Mouse (Mus musculus) olfactory bulb, adult 2 months (tissue): Measurements from ENCODE around the gene Ctxn1.

Experiments
- CTCF ChIP-seq: fragments of 200-500 bp; IDR thresholded peaks from 2 replicates; pipeline ENCODE4 v1.5.1; 2012; ENCODE audit warnings: low read depth, mild to moderate bottlenecking, low read length, moderate library complexity; ENCODE audit not compliant: insufficient read depth
- POLR2A ChIP-seq: fragments of 200-500 bp; IDR thresholded peaks from 2 replicates; pipeline ENCODE4 v1.6.1; 2012; ENCODE audit warnings: mild to moderate bottlenecking, low read depth, low read length, moderate library complexity; ENCODE audit not compliant: insufficient read depth

DNA sequence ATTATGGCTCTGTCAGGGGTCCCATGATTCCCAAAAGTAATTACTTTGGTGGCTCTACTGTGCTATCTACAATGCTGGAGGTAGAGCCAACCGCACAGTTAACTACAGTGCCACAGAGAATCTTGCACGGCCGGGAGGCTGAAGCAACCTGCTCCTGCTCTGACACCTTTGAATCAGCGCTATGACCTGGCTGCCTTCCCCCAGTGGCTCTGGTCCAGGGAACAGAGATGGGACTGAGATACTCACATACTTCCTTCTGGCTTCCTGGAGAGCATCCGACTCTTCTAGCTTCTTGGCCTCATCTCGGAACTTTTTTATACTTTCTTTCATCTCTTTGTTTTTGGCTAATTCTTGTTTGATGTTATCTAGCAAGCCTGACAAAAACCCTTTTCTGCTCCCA is 10.5 kb upstream of the Ctxn1 start:
- no peak for TF ChIP-seq POLR2A
- TF ChIP-seq CTCF = no peak
